Mouse (Mus musculus): ENCODE data around the gene Lhfp.
"Not testable (repeated sequence)": the region's sequence is repeated elsewhere in the genome, so short reads cannot be mapped to it uniquely, and the experiment has no call there.

Lhfp gene

DNA sequence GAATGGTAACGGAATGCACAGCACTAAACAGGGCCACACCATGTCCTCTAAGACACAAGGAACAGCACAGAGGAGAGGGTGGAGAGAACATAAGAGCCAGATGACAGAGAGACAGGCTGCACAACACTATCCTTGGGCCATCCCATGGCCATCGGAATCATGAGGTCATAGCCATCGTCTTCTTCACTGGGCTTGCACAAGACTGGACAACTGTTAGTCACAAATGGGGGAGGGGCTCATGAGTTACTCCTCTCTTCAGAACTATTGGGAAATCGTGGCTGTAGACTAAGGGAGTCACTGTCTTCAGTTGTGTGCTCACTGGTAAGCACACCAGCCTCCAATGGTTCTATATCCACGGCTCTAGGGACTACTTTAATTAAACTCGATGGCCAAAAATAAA is 224.8 kb downstream of the Lhfp start:
- DNase-seq (ENCODE audit: low spot score in 2 of 2) = no peak

- DNase-seq (ENCODE audit: low spot score in 2 of 2) = no peak
These were observed 225.7 kb downstream of the Lhfp start for GRCm38 (mm10) chr3:53267046-53267445.

GRCm38 (mm10) chr3:53273220-53273619 is 231.9 kb downstream of the Lhfp start:
- DNase-seq (ENCODE audit: low spot score in 2 of 2) = no peak

- DNase-seq (ENCODE audit: low spot score in 2 of 2) = no peak
These were observed 236.7 kb downstream of the Lhfp start for GRCm38 (mm10) chr3:53277993-53278392.

DNA sequence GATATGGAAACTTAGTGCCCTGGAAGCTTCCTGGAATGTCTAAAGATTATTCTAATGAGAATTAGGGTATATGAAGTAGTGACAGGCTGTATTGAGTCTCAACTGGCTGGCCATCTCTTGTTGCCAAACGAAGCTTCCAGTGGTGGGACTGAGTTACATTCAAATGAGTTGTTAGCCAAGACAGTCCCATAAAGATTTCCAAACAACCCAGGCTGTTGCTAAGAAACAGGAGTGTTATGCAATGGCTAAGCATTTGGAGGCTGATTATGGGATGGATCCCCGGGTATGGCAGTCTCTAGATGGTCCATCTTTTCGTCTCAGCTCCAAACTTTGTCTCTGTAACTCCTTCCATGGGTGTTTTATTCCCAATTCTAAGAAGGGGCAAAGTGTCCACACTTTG is 240.7 kb downstream of the Lhfp start:
- not testable (repeated sequence) for DNase-seq (ENCODE audit: low spot score in 2 of 2)

GRCm38 (mm10) chr3:53284023-53284422 is 242.7 kb downstream of the Lhfp start:
- DNase-seq (ENCODE audit: low spot score in 2 of 2) = no peak

DNA sequence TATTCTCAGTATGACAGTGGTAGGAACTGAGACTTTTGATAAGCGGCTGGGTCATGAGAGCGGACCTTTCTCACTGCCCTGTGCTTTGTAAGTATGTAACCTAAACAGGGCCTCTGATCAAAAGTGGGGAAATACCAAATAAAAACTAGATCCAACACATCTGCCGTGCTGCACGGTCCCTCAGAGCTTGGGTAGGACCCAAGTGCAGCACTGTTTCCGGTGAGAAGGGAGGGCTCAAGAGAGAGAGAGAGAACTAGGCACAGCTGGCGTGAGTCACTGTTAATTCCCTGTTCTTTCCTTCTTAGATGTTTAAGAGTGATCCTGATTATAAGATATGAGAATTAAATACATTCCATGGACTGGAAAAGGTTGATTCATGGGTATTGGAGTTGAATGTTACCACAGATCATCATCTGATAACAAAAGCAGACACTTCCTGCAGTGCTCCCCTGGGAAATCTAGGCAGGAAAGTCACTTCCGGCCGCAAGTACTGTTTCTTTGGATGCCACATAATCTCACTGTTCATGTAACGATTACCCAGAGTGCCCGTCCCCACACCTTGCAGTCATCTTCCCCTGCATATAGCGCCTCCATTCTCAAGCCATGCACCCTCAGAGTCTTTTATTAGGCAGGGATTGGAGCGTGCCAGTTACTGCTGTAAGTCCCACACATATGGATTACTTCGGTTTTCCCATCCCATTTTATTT is 243.3 kb downstream of the Lhfp start:
- no peak for DNase-seq (ENCODE audit: low spot score in 2 of 2)

- no peak for DNase-seq (ENCODE audit: low spot score in 2 of 2)
These were observed 247.3 kb downstream of the Lhfp start for GRCm38 (mm10) chr3:53288662-53289061.

- DNase-seq (ENCODE audit: low spot score in 2 of 2) = peak in 1 of 2 experiments; percentile 18
These were observed 248.4 kb downstream of the Lhfp start for GRCm38 (mm10) chr3:53289589-53290219.

DNA sequence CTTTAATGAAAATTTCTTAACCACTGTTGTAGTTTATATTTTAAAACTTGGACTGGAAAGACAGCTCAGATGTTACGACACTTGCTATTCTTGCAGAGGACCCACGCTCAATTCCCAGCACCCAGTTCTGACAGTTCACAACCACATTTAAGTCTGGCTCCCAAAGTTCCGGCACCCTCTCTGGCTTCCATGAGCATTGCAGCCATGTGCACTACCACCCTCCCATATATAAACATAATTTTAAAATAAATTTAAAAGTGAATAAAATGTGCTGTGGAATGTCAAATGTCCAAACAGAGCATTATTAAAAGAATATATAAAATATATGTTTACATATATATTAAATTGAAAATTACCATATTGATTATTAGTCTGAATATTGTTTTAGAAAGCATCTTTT is 249.9 kb downstream of the Lhfp start:
- no peak for DNase-seq (ENCODE audit: low spot score in 2 of 2)

DNA sequence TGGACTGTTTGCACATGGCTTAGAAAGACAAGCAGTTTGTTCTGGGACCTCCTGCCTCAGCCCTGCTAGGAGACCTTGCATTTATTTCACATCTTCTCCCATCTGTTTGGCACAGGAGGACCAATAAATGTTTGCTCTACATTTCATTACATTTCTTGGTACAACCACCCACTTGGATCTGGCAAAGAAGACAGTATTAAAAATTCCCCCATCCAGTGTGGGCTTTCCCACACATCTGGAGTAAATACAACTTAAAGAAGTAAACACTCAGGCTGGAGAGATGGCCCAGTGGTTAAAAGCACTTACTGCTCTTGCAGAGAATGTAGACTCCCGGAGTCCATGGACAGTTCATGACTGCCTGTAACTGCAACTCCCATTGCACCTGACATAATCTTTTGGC is 250.6 kb downstream of the Lhfp start:
- no peak for DNase-seq (ENCODE audit: low spot score in 2 of 2)

DNA sequence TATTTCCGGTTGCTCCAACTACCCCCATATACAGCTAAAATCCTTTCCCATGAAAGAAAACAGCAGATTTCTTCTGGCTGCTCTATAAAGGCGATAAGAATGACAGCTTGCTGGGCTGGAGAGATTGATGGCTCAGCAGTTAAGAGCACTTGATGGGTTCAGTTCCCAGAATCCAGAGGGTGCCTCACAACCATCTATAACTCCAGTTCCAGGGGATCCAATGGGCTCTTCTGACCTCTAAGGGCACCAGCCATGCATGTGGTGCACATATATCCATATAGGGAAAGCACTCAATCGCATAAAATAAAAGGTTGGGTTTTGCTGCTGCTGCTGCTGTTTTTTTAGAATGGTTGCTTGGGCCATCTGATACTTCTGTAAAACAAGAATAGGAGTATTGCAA is 251.1 kb downstream of the Lhfp start:
- DNase-seq (ENCODE audit: low spot score in 2 of 2) = no peak

GRCm38 (mm10) chr3:53292979-53293378 is 251.7 kb downstream of the Lhfp start:
- DNase-seq (ENCODE audit: low spot score in 2 of 2) = no peak

GRCm38 (mm10) chr3:53293901-53294433 is 252.6 kb downstream of the Lhfp start:
- no peak for DNase-seq (ENCODE audit: low spot score in 2 of 2)

GRCm38 (mm10) chr3:53294855-53295254 is 253.5 kb downstream of the Lhfp start:
- no peak for DNase-seq (ENCODE audit: low spot score in 2 of 2)

GRCm38 (mm10) chr3:53301866-53302265 is 260.5 kb downstream of the Lhfp start:
- no peak for DNase-seq (ENCODE audit: low spot score in 2 of 2)

DNA sequence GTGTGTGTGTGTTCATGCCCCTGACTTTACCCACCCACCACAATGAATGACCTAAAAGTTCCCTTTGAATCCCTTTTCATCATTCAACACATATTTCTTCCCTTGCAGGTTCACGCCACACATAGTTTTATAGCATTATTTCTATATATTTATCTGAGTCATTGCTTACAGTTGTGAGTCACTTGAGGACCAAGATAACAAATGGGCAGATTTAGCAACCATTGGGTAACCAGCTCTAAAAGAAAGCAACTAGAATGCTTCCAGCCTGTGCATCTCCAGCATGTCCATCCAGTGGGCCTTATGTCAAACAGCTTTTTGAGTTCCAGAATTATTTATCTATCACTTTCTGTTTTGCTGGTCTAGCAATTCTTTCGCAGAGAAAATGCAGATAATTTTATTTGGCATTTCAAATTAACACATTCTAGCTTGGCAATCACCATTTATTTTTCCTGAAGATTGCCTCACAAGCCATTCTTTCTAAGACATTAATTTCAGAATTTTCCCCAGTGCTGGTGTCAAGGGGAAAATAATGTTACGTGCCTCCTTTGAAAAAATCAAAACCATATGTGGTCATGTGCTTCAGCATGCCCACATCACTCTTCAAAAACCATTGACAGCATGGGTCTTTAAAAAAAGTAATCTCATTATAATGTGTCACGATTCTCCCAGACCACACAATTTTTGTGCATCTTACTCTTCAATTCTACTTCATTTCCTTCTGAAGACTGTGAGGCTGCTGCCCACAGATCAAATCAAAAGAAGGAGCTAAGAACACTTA is 263.0 kb downstream of the Lhfp start:
- DNase-seq (ENCODE audit: low spot score in 2 of 2) = no peak

- DNase-seq (ENCODE audit: low spot score in 2 of 2) = no peak
These were observed 264.5 kb downstream of the Lhfp start for GRCm38 (mm10) chr3:53305860-53306259.

GRCm38 (mm10) chr3:53308649-53309048 is 267.3 kb downstream of the Lhfp start:
- DNase-seq (ENCODE audit: low spot score in 2 of 2) = no peak

DNA sequence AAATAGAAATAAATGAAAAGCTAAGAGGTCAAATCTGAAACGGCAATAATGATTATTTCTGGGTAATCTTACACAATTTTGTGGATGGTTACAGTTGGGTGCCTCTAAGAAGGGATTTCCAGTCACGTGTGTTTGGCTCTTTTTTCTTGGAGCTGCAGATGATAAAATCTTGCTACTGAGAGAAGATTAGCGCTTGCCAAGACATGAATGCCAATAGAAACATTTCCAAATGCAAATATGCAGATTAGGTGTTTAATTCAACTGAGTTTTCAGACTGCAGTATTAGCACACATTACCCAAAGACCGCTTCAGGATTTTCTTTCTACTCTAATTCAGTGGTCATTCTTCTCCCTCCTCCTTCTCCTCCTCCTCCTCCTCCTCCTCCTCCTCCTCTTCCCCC is 268.8 kb downstream of the Lhfp start:
- no peak for DNase-seq (ENCODE audit: low spot score in 2 of 2)

- DNase-seq (ENCODE audit: low spot score in 2 of 2) = no peak
These were observed 269.3 kb downstream of the Lhfp start for GRCm38 (mm10) chr3:53310615-53311014.
